Mouse (Mus musculus): ENCODE data around the gene Ubl7. TPM values are rescaled to one million over a fixed set of nuclear protein-coding genes. Genes with fewer than 3 reads are reported as not detected.
A peak's percentile ranks its signal among the peaks of the same experiment; 100 is the strongest.

The Ubl7 gene
- polyA plus RNA-seq, 1 experiment from 2014 or later, result 104 TPM

DNA sequence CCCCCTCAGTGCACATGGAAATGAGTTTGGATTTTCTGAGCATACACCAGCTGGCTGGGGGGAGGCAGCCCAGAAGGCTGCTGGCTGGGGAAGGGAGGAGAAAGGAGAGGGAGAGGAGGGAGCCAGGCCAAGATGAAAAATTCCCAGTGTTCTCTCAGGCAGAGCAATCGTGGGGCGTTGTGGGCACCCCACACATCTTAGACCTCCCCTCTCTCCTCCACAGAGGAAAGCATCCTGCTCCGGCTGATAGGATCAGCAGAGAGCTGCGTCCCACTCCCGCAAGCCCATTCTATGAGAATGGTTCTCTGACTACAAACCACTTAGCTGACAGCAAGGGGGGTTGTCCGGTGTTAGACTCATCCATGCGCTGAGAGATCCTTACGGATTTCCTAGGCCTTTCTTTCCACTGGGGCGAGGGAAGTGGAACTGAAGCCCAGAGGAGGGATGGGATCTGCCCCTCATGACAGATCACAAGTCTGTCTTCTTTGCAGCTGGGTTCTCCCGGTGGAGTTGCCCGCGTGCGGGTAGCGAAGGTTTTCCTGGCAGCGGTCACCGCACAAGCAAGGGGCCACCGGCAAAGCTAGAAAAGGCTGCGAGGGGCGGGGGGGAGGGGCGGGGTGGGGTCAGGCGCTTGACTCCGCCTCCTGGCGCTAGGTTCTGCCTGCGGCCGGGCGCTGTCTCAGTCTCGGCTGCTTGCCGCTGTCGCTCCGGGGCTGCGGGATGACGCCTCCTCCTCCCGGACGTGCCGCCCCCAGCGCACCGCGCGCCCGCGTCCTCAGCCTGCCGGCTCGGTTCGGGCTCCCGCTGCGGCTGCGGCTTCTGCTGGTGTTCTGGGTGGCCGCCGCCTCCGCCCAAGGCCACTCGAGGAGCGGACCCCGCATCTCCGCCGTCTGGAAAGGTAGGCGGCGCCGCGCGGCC lies 28.9 kb downstream of the Ubl7 start, which contains the start of gene Sema7a:
Gene Sema7a (plus strand): TSS at position 682 of the 918 bp plus-strand sequence.
- H3K36me3 ChIP-seq, result no peaks in the 10 kb centered on the region
- H3K4me3 ChIP-seq, result peak within 1 kb of the TSS; percentile 58
- peaks cover 13% of the 10 kb centered on the region for H3K4me1 ChIP-seq (replicated peaks)
- no peak within 1 kb of the TSS for H3K27ac ChIP-seq (ENCODE audit: poor library complexity, severe bottlenecking)
- peak; percentile 82 for ATAC-seq (ENCODE audit: insufficient number of reproducible peaks, low FRiP score)
- no peaks in the 10 kb centered on the region for H3K9me3 ChIP-seq (replicated peaks)
- H3K27me3 ChIP-seq (replicated peaks), result peaks cover 66% of the 10 kb centered on the region
- peak within 1 kb of the TSS; percentile 93 for H3K4me2 ChIP-seq
- H3K9ac ChIP-seq, result peak within 1 kb of the TSS; percentile 70
- whole genome bisulfite sequencing, result 2% methylated on average over 60 of the region's 60 CpGs

DNA sequence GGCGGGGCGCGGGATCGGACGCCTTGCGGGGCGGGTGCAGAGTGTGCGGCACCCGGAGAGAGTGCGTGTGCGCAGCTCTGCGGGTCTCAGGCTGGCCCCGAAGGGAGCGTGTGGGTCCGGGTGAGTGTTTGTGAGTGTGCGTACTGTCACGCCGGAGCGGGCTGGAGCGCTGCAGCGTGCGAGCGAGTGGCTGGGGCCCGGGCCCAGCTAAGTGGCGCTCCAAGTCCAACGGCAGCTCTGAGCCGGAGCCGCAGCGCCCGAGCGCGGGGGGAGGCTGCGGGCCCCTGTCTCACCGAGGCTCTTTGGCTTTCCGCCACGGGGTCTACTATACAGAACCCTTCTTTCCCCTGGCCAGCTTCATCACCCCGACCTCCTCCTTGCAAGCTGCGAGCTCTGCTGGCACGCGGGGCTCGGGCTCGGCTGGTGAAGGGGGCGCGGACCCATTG lies 29.6 kb downstream of the Ubl7 start:
- H3K36me3 ChIP-seq, result no peaks in the 10 kb centered on the region
- peak overlapping the region; percentile 58 for H3K4me3 ChIP-seq
- H3K9ac ChIP-seq, result peak overlapping the region; percentile 70
- ATAC-seq (ENCODE audit: insufficient number of reproducible peaks, low FRiP score), result peak; percentile 56
- H3K4me1 ChIP-seq (replicated peaks), result peaks cover 13% of the 10 kb centered on the region
- H3K27ac ChIP-seq (ENCODE audit: poor library complexity, severe bottlenecking), result no peak overlapping the region
- peak overlapping the region; percentile 93 for H3K4me2 ChIP-seq
- WGBS, result under 1% methylated on average over 44 of the region's 44 CpGs
- peaks cover 73% of the 10 kb centered on the region for H3K27me3 ChIP-seq (replicated peaks)
- no peaks in the 10 kb centered on the region for H3K9me3 ChIP-seq (replicated peaks)

DNA sequence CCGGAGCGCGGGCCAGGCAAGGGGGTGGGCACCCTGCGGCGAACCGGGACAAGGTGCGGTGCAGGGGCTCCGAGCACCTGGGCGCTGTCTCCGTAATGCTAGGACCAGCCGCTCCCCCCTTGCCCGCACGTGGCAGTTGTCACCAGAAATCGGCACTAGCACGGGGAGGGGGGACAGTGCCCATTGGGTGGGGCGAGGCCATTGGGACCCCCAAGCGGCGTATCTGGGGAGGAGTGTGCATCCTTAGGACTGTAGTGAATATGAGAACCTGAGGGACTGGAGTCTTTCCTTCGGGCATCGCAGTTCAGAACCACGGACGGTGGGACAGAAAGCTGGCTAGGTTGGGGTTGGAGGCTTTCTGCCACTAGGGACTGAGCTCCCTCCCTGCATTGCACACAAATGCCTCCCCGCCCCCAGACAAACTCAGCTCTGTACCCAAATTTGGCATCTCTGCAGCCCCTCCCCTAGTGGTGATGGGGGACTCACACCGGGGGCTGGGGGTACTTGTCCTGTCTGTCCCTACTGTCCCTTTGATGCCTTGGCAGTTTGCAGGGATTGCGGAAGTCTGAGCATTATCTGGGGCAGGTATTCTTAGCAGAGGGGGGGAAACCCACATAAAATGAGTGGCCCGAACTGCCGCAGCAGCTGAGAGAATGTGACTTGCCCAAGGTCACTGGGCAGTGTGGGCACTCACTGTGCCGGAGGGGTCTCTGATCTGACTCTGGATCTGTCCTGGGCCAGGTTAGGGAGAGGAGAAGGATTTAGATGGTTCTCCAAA lies 30.3 kb downstream of the Ubl7 start:
- no peaks in the 10 kb centered on the region for H3K36me3 ChIP-seq
- peak overlapping the region; percentile 93 for H3K4me2 ChIP-seq
- no peaks in the 10 kb centered on the region for H3K9me3 ChIP-seq (replicated peaks)
- H3K4me1 ChIP-seq (replicated peaks), result peaks cover 13% of the 10 kb centered on the region
- H3K9ac ChIP-seq, result peak overlapping the region; percentile 70
- H3K27me3 ChIP-seq (replicated peaks), result peaks cover 80% of the 10 kb centered on the region
- 3% methylated on average over 28 of the region's 28 CpGs for WGBS
- H3K27ac ChIP-seq (ENCODE audit: poor library complexity, severe bottlenecking), result no peak overlapping the region
- no peak for ATAC-seq (ENCODE audit: insufficient number of reproducible peaks, low FRiP score)
- peak overlapping the region; percentile 58 for H3K4me3 ChIP-seq

DNA sequence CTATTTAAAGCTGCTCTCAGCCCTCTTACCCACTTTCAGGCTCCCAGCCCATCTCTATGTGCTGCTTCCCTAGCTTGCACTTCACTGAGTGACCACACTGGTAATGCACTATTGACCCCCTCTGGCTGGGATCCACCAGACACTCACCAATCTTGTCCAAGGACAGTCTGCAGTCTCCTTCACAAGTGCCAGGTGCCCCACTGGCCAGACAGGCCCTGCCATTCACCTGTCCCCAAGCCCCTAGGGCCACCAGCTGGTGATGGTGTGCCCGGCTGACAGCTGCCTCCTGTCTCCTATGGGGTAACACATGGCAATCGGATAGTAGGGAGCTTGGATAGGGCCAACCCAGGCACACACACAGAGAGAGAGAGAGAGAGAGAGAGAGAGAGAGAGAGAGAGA lies 31.3 kb downstream of the Ubl7 start:
- 47% methylated on average over 2 of the region's 2 CpGs for WGBS
- H3K27ac ChIP-seq (ENCODE audit: poor library complexity, severe bottlenecking), result no peak overlapping the region

DNA sequence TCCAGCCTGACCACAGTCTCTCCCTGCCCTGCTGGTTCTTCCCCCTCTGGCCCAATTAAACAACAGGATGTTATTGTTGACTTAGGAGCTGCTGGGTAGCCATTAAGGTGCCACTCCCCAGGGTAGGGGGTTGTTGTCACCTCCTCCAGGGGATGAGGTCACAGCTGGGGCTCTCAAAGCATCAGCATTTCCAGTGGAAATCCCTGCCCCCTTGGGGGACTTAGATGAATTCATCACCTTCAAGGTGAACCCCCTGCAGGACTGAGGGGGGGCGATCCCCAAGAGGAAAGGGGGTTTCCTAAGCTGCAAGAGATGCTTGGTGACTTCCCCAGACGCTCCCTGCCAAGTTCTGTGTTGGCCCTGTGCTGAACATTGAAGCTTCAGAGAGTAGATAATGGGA lies 32.3 kb downstream of the Ubl7 start:
- Histone ChIP-seq H3K4me1 (replicated peaks) (peaks cover 13% of the 10 kb centered on the region), H3K4me3 (no peak overlapping the region)

More for the DNA sequence above, 31.3 kb downstream of the Ubl7 start:
- Histone ChIP-seq H3K9me3 (replicated peaks) (no peaks in the 10 kb centered on the region), H3K27me3 (replicated peaks) (peaks cover 80% of the 10 kb centered on the region), H3K4me2 (no peak overlapping the region), H3K9ac (no peak overlapping the region), H3K4me1 (replicated peaks) (peaks cover 13% of the 10 kb centered on the region), H3K4me3 (no peak overlapping the region), H3K36me3 (no peaks in the 10 kb centered on the region)
- ATAC-seq (ENCODE audit: insufficient number of reproducible peaks, low FRiP score), result no peak

DNA sequence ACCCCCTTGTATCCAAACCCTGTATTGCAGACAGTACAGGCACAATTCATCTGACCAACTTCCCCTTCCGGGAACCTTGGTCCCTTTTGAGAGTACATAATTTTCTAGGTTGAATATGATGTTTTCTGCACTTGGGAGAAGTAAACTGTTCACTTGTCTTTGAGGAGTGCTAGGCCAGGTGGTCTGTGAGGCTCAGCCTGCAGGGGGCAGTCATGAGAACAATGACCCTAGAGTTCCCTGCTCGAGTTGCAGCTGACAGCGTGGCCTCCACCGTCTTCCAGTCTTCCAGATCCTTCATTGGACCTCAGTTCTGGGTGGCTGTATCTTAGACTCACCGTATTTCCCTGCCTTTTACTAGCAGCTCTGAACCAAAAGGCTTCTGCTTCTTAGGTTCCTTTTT lies 33.8 kb downstream of the Ubl7 start:
- no peaks in the 10 kb centered on the region for H3K36me3 ChIP-seq
- no peak overlapping the region for H3K27ac ChIP-seq (ENCODE audit: poor library complexity, severe bottlenecking)
- ATAC-seq (ENCODE audit: insufficient number of reproducible peaks, low FRiP score), result no peak
- H3K4me3 ChIP-seq, result no peak overlapping the region
- no peak overlapping the region for H3K9ac ChIP-seq
- H3K27me3 ChIP-seq (replicated peaks), result peaks cover 81% of the 10 kb centered on the region
- H3K4me1 ChIP-seq (replicated peaks), result peaks cover 14% of the 10 kb centered on the region
- H3K9me3 ChIP-seq (replicated peaks), result no peaks in the 10 kb centered on the region
- 25% methylated on average over 5 of the region's 5 CpGs for WGBS
- H3K4me2 ChIP-seq, result no peak overlapping the region

More for the DNA sequence above, 32.3 kb downstream of the Ubl7 start:
- no peaks in the 10 kb centered on the region for H3K9me3 ChIP-seq (replicated peaks)
- WGBS, result 13% methylated on average over 2 of the region's 2 CpGs
- peaks cover 82% of the 10 kb centered on the region for H3K27me3 ChIP-seq (replicated peaks)
- no peaks in the 10 kb centered on the region for H3K36me3 ChIP-seq
- ATAC-seq (ENCODE audit: insufficient number of reproducible peaks, low FRiP score), result no peak
- H3K27ac ChIP-seq (ENCODE audit: poor library complexity, severe bottlenecking), result no peak overlapping the region
- no peak overlapping the region for H3K9ac ChIP-seq
- no peak overlapping the region for H3K4me2 ChIP-seq

DNA sequence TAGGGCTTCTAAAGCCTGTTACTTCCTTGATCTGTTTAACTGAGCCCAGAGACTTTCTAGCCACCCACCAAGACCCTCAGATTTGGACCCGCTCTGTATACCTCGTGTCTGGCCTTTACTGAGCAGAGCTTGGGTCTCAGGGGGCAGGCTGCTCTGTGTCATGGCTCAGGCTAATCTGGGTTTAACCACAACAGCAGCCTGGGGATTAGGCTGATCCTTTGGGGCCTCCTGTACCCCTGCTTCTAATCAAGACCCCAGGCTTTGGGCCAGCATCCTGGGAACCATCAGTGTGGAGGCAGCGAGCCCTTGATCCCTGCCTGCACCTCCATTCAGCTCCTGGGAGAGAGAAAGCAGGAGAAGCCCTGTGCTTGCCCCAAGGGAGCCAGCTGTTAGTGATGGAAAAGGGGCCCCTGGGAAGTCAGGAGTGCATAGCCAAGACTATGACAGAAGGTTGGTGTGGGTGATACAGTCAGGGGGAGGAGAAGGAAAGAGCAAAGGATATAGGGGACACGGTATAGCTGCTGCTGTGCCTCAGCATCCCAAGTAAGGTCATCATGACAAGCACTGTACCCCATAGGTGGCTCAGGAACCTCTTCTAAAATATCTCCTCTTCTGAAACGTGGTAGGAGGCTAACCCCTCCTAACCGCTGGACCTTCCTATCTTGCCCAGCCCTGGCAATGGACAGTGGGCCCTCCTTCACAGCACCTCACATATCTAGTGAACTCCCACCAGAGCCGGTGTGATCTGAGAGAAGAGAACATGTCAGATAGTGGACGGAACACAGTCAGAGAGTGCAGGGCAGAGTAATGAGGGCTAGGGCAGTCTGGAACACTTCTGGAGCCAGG lies 35.2 kb downstream of the Ubl7 start:
- Histone ChIP-seq H3K4me1 (replicated peaks) (peaks cover 18% of the 10 kb centered on the region), H3K9ac (no peak overlapping the region), H3K27ac (ENCODE audit: poor library complexity, severe bottlenecking) (no peak overlapping the region), H3K36me3 (no peaks in the 10 kb centered on the region), H3K4me2 (no peak overlapping the region), H3K9me3 (replicated peaks) (no peaks in the 10 kb centered on the region), H3K27me3 (replicated peaks) (peaks cover 69% of the 10 kb centered on the region), H3K4me3 (no peak overlapping the region)
- WGBS, result 58% methylated on average over 8 of the region's 8 CpGs
- ATAC-seq (ENCODE audit: insufficient number of reproducible peaks, low FRiP score), result no peak

DNA sequence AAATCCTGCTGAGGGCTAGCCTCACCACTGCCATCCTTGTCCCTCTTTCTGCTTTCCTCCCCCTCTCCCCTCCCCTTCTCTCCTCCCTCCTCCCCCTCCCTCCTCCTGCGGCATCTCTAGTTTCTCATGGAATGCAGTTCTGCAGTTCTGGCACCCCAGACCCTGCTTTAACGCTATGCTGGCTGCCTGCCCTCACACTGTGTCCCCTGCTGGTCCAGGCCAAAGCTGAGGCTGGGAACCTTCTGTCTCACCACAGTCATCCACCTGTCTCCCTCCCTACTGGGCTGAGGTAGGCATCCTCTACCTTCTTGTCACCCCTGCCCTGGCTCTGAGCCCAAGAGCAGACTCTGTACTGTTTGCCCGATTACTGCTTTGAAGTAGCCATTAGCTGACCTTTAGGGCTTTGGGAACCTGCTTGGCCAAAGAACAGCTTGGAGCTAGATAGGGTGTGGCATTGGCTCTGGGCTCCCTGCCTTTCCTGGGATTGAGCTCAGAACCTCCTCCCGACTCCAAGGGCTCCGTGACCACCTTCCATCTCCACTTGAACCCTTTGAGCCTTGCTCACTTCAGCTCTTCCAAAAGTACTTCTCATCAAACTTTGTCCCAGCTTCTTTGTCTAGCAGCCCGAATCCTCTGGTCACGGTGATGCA lies 36.7 kb downstream of the Ubl7 start:
- Histone ChIP-seq H3K27me3 (replicated peaks) (peaks cover 61% of the 10 kb centered on the region), H3K36me3 (no peaks in the 10 kb centered on the region), H3K4me1 (replicated peaks) (peaks cover 16% of the 10 kb centered on the region), H3K4me2 (no peak overlapping the region), H3K4me3 (no peak overlapping the region), H3K27ac (ENCODE audit: poor library complexity, severe bottlenecking) (no peak overlapping the region), H3K9ac (no peak overlapping the region), H3K9me3 (replicated peaks) (no peaks in the 10 kb centered on the region)
- no peak for ATAC-seq (ENCODE audit: insufficient number of reproducible peaks, low FRiP score)
- WGBS, result 52% methylated on average over 7 of the region's 7 CpGs

DNA sequence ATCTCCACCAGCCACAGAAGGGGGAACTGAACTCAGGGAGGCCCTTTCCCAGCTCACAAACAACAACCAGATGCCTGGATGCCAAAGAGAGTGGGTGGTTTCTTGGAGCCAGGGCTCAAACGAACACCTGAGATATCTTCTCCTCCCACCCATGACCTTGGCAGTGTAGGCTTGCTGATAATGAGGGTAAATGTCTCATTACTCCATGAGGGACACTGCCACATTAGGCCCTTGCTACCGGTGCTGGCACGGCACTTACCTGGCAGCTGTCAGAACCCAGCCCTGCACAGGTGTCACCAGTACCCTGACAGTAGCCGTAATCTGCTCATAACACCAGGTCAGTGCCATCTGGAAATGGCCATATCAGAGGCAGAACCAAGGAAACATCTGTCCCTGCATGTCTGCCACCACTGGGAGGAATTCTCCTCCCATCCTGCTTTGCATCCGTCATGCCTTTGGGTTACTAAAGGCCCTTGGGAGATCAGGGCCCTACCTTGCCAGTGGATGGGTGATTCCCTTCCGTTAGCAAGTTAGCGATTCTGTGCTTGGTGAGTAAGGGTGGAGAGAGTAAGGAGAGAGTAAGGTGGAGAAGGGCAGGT lies 37.7 kb downstream of the Ubl7 start:
- Histone ChIP-seq H3K27me3 (replicated peaks) (peaks cover 54% of the 10 kb centered on the region), H3K4me3 (no peak overlapping the region), H3K4me2 (no peak overlapping the region), H3K9ac (no peak overlapping the region), H3K27ac (ENCODE audit: poor library complexity, severe bottlenecking) (no peak overlapping the region), H3K9me3 (replicated peaks) (no peaks in the 10 kb centered on the region), H3K4me1 (replicated peaks) (peaks cover 16% of the 10 kb centered on the region), H3K36me3 (no peaks in the 10 kb centered on the region)
- WGBS, result 77% methylated on average over 7 of the region's 7 CpGs
- no peak for ATAC-seq (ENCODE audit: insufficient number of reproducible peaks, low FRiP score)

GRCm38 (mm10) chr9:57949102-57949704 lies 38.4 kb downstream of the Ubl7 start:
- no peak overlapping the region for H3K27ac ChIP-seq (ENCODE audit: poor library complexity, severe bottlenecking)
- H3K4me2 ChIP-seq, result no peak overlapping the region
- WGBS, result 85% methylated on average over 8 of the region's 8 CpGs
- H3K4me1 ChIP-seq (replicated peaks), result peaks cover 16% of the 10 kb centered on the region
- H3K27me3 ChIP-seq (replicated peaks), result peaks cover 48% of the 10 kb centered on the region
- H3K9me3 ChIP-seq (replicated peaks), result no peaks in the 10 kb centered on the region
- no peak overlapping the region for H3K9ac ChIP-seq
- no peaks in the 10 kb centered on the region for H3K36me3 ChIP-seq
- H3K4me3 ChIP-seq, result no peak overlapping the region
- no peak for ATAC-seq (ENCODE audit: insufficient number of reproducible peaks, low FRiP score)
